Mouse (Mus musculus) stomach, postnatal 0 days (tissue): ENCODE data around the gene Olfr738. TPM values are rescaled to one million over a fixed set of nuclear protein-coding genes. Genes with fewer than 3 reads are reported as not detected.

ENCODE experiments used
- ATAC-seq: fragments of 200-750 bp; cut with Nextera tagmentation; 2 replicates; pipeline ENCODE4 v1.8.0; 2017; ENCODE audit not compliant: low FRiP score, low TSS enrichment
- DNase-seq: peaks from one replicate; pipeline ENCODE4 v3.0.0-alpha.2; 2016; ENCODE audit warnings: low spot score
- H3K27ac ChIP-seq: fragments of 300-500 bp; sonication (generic); replicated peaks from 2 replicates; pipeline ENCODE4 v1.5.1; 2014; ENCODE audit warnings: mild to moderate bottlenecking, control low read depth
- H3K27me3 ChIP-seq: fragments of 300-500 bp; sonication (generic); 2 replicates; pipeline ENCODE4 v1.6.1; 2014; ENCODE audit warnings: low read length; ENCODE audit not compliant: control insufficient read depth, insufficient read depth
- H3K36me3 ChIP-seq: fragments of 300-500 bp; sonication (generic); 2 replicates; pipeline ENCODE4 v1.6.1; 2014; ENCODE audit warnings: low read length, mixed read lengths; ENCODE audit not compliant: control insufficient read depth, insufficient read depth
- H3K4me1 ChIP-seq: fragments of 300-500 bp; sonication (generic); replicated peaks from 2 replicates; pipeline ENCODE4 v1.6.1; 2014; ENCODE audit warnings: antibody characterized with exemption; ENCODE audit not compliant: control insufficient read depth, insufficient read depth
- H3K4me2 ChIP-seq: fragments of 300-500 bp; sonication (generic); replicated peaks from 2 replicates; pipeline ENCODE4 v1.6.1; 2014; ENCODE audit warnings: low read depth, mild to moderate bottlenecking, control low read depth, moderate library complexity
- H3K4me3 ChIP-seq: fragments of 300-500 bp; sonication (generic); 2 replicates; pipeline ENCODE4 v1.5.1; 2014; ENCODE audit warnings: low read depth, low read length, control low read depth
- H3K9ac ChIP-seq: fragments of 300-500 bp; sonication (generic); 2 replicates; pipeline ENCODE4 v1.6.1; 2014; ENCODE audit warnings: mild to moderate bottlenecking, low read length, control low read depth, mixed read lengths
- H3K9me3 ChIP-seq: fragments of 300-500 bp; sonication (generic); 2 replicates; pipeline ENCODE4 v1.6.1; 2016; ENCODE audit warnings: low read length; ENCODE audit not compliant: control insufficient read depth
- CTCF ChIP-seq: IDR thresholded peaks from 2 replicates; pipeline ENCODE4 v1.5.1; 2016; ENCODE audit warnings: antibody characterized with exemption, low read depth, mild to moderate bottlenecking, moderate library complexity
- EP300 ChIP-seq: optimal IDR thresholded peaks from 2 replicates; pipeline ENCODE3; 2016; ENCODE audit warnings: antibody characterized with exemption
- WGBS: fragments of 180-500 bp; shearing (Covaris S2); extraction: QIAGEN DNeasy Blood & Tissue Kit; methylation state at CpG from one replicate; pipeline ENCODE4 v1.1.7; 2014; 5-methylcytosine and 5-hydroxymethylcytosine counted together
- polyA plus RNA-seq: library from polyadenylated mRNA; unstranded; fragments of >200 nt; fragmentation: Nextera tagmentation; extraction: Ambion mirVana; gene quantifications from 2 replicates; pipeline ENCODE4 v1.2.1, GENCODE M21; 2015

The Olfr738 gene
- polyA plus RNA-seq, 1 experiment from 2014 or later, result not detected

- WGBS, result 80% methylated on average over 3 of the region's 3 CpGs
- Histone ChIP-seq H3K9ac (no peak within 1 kb of the TSS), H3K4me3 (no peak within 1 kb of the TSS), H3K4me1 (no peaks in the 10 kb centered on the region), H3K9me3 (no peaks in the 10 kb centered on the region), H3K27ac (no peak within 1 kb of the TSS), H3K4me2 (no peak within 1 kb of the TSS), H3K36me3 (no peaks in the 10 kb centered on the region), H3K27me3 (no peaks in the 10 kb centered on the region)
- DNase-seq (no peak), ATAC-seq (no peak)
- no peak for TF ChIP-seq CTCF
- no peak for TF ChIP-seq EP300
Measured at GRCm38 (mm10) chr14:50445245-50445644, 37.9 kb downstream of the Olfr738 start, which contains the start of gene Olfr740. Gene Olfr740, plus strand, starts transcription at chr14:50445545.

Other genes with a start within 250 kb of the Olfr738 start
- gene Olfr730, start 219.4 kb upstream of the Olfr738 start, polyA plus RNA-seq, result not detected in 2 replicates
- not detected in 2 replicates for gene Olfr731, start 165.7 kb upstream of the Olfr738 start, polyA plus RNA-seq
- gene Olfr732, start 123.4 kb upstream of the Olfr738 start, polyA plus RNA-seq, result not detected in 2 replicates
- gene Olfr733, start 106.0 kb upstream of the Olfr738 start, polyA plus RNA-seq, result not detected in 2 replicates
- not detected in 2 replicates for gene Olfr734, start 80.8 kb upstream of the Olfr738 start, polyA plus RNA-seq
- gene Olfr735, start 58.7 kb upstream of the Olfr738 start, polyA plus RNA-seq, result not detected in 2 replicates
- gene Tlr11, start 49.7 kb upstream of the Olfr738 start, polyA plus RNA-seq, result 0.04 TPM in 1 of 2 replicates, not detected in the other
- not detected in 2 replicates for gene Olfr736, start 26.4 kb upstream of the Olfr738 start, polyA plus RNA-seq
- gene Olfr739, start 11.1 kb downstream of the Olfr738 start, polyA plus RNA-seq, result not detected in 2 replicates
- gene Olfr740, start 38.0 kb downstream of the Olfr738 start, polyA plus RNA-seq, result 0.02 TPM in 1 of 2 replicates, not detected in the other
- gene Olfr741, start 65.2 kb downstream of the Olfr738 start, polyA plus RNA-seq, result 0.02 TPM in 1 of 2 replicates, not detected in the other
- gene Olfr742, start 96.0 kb downstream of the Olfr738 start, polyA plus RNA-seq, result not detected in 2 replicates
- not detected in 2 replicates for gene Olfr743, start 114.3 kb downstream of the Olfr738 start, polyA plus RNA-seq
- gene Olfr744, start 207.3 kb downstream of the Olfr738 start, polyA plus RNA-seq, result not detected in 2 replicates
- 0.08 TPM in 1 of 2 replicates, not detected in the other for gene Olfr745, start 231.8 kb downstream of the Olfr738 start, polyA plus RNA-seq
- gene Olfr746, start 239.5 kb downstream of the Olfr738 start, polyA plus RNA-seq, result not detected in 2 replicates